Mouse (Mus musculus) spleen, postnatal 10 days (tissue): ENCODE results near the gene Msh3.
A peak's percentile ranks its signal among the peaks of the same experiment; 100 is the strongest.
"Not testable (repeated sequence)": the region's sequence is repeated elsewhere in the genome, so short reads cannot be mapped to it uniquely, and the experiment has no call there.

Experiments
- DNase-seq, 2 experiments: peaks; one replicate each; pipeline ENCODE4 v3.0.0; 2021 to 2022; ENCODE audit warnings: low spot score in 2 of 2

The Msh3 gene

GRCm38 (mm10) chr13:92354456-92355271 lies at the start of gene Msh3, which contains the start of gene Dhfr:
Msh3 (minus strand) TSS chr13:92355003.
Dhfr (plus strand) TSS chr13:92354726.
- peak; percentile 99 for DNase-seq

GRCm38 (mm10) chr13:92403496-92403895 lies 48.7 kb upstream of the Msh3 start:
- no peak for DNase-seq

DNA sequence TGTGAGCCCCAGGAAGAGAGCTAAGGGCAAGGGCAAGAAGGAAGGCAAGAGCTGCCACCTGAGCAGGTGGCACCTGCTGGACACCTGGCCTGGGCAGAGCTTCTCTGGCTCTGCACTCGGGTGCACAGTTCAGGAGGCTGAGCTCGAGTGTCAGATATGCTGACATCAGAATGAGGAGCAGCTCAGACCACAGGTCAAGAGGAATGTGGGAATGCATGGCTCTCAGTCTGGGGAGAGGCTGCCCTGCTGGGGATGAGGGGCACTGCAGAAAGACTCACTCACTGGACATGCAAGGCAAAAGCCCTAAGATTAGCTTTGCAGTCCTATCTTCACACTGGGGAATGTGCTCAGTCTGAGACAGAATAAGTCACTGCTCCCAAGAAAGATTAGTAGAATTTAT lies 47.3 kb upstream of the Msh3 start:
- no peak for DNase-seq

- no peak for DNase-seq
These were observed 43.9 kb upstream of the Msh3 start for GRCm38 (mm10) chr13:92398491-92399384.

DNA sequence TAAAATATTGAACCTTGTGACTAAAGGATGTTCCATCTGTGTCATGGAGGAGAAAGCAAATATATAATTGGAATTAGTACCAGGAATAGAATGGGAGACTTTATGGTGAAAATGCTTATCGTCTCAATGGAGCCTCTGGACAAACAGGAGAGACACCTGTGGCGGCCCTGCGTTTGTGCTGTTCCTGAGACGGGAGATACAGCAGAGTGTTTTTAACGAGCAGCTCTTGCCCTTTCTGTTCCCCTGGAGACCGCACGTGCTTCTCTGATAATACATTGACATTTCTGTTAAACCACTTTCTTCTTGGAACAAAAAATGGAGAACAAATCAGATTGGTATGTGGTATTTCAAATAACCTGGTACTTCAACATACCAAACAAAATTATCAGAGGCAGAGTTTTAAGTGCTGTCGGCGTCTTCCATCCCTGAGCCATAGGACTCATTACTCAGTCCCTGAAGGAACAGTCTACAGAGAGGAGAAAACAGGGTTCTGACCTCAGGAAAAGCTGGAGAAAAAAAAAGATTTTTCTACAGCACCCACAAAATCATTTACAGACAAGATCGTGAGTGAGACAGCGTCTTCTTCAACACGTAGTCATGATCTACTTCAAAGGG lies 38.4 kb upstream of the Msh3 start:
- DNase-seq = no peak

DNA sequence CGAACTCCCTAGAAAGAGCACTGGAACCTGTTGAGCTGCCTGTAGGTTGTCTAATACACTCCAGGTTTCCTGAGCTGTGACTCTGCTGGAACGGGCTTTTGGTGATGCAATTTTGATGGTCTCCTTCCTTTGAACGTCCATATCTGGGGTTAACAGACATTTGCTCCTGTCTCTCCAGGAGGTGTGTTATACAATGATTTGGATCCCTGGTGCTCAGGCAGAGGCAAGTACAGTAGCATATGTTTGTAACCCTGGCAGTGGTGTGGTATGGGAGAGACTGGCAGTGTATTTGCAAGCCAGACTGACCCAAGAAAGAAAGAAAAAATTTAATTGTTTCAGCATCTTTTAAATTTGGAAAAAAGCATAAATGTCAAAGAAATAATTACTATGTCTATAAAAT lies 32.6 kb upstream of the Msh3 start:
- DNase-seq = no peak

GRCm38 (mm10) chr13:92371466-92371865 lies 16.7 kb upstream of the Msh3 start:
- DNase-seq = not testable (repeated sequence)

DNA sequence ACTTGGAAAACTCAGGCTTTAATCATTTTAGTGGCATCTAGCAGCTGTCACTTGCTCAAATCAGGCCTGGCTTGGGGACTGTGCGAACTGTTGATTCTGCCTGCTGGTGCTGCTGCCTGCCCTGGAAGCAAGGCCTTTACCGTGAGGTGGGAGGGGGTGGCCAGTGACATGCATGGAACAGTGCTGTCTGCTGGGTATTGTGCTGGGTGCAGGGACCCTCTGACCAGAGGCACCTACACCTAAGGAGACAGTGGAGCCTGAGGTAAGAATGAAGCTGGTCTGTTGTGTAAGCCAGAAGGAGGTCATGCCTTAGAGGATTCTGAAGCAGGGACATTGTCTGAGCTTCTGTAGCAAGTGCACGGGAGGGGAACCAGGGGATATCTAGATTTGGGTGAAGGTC lies 16.0 kb upstream of the Msh3 start:
- no peak for DNase-seq

DNA sequence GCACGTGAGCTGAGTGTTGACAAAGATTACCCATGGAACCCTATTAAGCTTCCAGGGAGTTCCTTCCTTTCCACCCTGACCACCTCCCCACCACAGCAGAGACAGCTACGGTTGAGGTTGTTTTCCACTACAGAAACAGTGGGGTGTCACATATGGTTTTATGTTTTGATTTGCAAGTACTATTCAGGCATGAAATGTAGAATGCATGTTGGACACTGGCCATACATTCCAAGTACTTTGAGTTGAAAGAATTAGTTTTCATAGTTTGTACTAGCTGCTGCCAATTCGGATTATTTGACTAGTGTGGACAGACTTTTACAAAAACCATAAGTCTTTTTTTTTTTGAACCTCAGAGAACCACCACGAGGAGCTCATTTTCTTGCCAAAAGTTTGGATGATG lies 10.5 kb upstream of the Msh3 start:
- no peak for DNase-seq

- no peak for DNase-seq
These were observed 6.8 kb upstream of the Msh3 start for GRCm38 (mm10) chr13:92361609-92362008.

DNA sequence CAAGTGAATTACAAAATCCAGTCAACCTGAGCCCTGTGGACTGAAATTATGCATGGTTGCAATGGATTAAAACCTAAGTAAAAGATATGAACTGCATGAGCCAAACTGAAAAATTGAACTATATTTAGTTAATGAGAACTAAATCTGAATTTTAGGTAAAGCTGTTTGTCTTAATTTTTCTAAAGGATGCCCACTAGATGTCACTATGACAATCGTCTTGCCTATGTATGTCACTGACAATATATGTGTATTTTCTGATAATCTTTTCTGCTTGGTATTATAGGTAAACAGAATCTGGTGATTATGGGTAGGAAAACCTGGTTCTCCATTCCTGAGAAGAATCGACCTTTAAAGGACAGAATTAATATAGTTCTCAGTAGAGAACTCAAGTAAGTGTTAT lies 2.8 kb upstream of the Msh3 start:
- DNase-seq = no peak

DNA sequence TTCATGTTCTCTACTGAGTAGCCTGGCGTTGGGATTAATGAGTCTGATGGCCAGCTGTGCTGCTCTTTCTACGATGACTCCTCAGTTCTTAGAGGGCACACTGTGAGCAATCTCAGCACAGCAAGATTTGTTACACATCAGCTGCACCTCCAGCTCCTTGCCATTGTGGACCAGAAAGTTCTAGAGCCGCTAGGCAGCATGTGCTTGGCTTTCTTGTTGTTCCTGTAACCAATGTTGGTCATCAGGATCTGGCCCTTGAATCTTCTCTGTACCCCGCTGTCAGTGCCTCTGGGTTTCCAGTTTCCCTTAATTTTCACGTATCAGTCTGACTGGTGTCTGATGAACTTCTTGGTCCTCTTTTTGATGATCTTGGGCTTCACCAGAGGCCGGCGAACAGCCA lies 1.6 kb upstream of the Msh3 start:
- DNase-seq = no peak

GRCm38 (mm10) chr13:92355272-92355643 lies 455 bp upstream of the Msh3 start:
- DNase-seq = no peak

DNA sequence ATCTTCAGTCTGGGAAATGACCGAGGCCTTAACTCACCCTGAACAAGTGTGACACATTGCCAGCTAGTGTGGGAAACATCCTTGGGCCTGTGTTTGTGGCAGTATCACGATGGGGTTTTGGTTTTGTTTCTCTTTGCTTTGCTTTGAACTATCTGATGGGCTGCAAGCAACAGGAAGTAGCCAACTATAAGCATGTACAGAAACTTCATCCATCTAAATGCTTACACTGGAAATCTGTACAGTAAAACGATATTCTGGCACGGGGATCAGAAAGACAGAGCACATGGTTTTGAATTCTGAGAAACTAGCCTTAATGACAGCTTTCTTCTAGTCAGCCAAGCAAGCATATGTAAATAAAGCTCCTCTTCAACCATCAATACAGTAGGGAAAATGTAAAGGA lies 847 bp downstream of the Msh3 start:
- no peak for DNase-seq

- DNase-seq = no peak
These were observed 3.7 kb downstream of the Msh3 start for GRCm38 (mm10) chr13:92351100-92351499.

DNA sequence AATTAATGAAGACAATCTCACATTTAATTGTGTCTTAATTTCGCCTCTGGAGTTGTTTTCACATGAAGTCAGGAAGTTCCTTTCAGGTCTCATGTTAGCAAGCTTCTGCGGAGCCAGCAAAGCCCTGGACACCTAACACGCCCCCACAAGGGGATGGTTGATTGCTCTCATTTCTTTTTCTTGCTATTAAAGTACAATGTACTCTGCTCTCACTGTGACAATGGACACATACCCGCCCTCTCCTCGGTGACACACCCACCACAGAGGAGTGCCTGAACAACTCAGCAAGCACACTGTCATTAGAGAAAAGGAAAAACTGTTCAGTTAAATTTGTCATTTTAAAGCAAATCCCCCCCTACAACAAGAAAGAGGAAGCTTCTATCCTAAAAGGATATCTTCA lies 8.5 kb downstream of the Msh3 start:
- no peak for DNase-seq

GRCm38 (mm10) chr13:92344033-92344432 lies 10.8 kb downstream of the Msh3 start:
- DNase-seq = no peak

- no peak for DNase-seq
These were observed 15.0 kb downstream of the Msh3 start for GRCm38 (mm10) chr13:92339787-92340186.

GRCm38 (mm10) chr13:92337773-92338462 lies 16.9 kb downstream of the Msh3 start:
- DNase-seq = no peak

DNA sequence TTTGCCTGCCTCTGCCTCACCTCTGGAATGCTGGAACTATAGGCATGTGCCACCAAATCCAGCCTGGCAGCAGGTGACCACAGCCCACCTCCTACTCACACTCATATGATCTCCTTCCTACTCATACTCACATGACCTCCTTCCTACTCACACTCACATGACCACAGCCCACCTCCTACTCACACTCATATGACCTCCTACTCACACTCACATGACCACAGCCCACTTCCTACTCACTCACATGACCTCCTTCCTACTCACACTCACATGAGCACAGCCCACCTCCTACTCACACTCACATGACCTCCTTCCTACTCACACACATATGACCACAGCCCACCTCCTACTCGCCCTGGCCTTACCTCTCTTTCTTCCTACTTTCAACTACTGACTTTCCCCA lies 17.9 kb downstream of the Msh3 start:
- DNase-seq = no peak

DNA sequence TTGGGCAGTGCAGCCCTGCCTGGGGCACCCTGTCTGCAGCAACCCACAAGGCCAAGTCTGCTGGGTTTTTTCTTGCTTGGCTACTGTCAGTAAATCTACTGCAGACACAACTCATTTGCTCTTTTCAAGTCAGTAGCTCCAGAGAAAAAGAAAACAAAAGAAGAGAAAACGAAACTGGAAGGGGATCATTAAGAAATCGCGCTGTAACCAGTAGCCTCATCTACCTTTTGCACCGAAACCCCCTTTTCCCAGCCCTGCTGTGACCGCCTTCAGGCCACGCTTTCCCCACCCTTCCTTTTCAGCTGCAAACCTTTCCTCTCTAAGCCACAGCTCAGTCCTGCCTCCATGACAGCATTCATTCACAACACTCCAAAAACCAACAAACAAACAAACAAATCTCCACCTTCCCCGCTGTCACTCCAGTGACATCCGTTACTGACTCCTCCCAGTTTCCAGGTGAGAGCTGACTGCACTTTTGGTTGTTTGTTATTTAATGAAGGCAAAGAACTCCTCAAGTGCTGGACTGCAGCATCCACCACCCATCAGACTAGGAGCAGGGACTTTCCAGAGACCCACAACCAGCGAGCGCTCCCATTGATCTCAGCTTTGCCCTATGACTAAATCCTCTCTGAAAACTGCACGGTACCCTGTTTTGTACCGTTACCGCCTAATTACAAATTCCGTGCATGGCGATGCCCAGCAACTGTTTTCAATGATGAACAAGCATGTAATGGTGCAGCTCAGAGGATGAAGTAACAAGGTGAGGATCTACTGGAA lies 22.5 kb downstream of the Msh3 start:
- DNase-seq = no peak
